Mouse (Mus musculus): Measurements from ENCODE around the gene Ano4.

- TF ChIP-seq CTCF (IDR thresholded peaks at IDR 0.05; ENCODE audit: control insufficient read depth, insufficient read depth, insufficient replicate concordance, low read depth, low read length) (no peak), POLR2A (IDR thresholded peaks at IDR 0.05; ENCODE audit: control insufficient read depth, low read depth, low read length) (no peak)
Observed at GRCm38 (mm10) chr10:89196444-89196843, 148.1 kb downstream of the Ano4 start.

Data from testis, adult 2 months (tissue).